In the genomic region with DNA sequence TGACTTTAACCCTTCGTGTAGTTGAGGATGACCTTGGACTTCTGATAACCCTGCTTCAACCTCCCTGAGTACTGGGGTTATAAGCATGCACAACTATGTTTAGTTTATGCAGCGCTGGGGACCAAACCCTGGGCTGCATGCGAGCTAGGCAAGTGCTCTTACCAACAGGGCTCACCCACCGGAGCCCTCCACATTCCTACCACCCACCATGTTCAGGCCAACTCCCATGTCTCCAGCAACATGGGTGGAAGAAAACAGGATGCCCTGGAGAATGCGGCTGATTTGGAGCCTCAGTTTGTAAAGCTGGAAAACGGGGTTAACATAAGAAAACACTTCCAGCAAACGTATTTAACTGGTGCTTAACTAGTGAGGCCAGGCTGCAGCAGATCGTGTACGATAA, we compare ENCODE assay signal across 8 mouse cellular contexts. TPM values are rescaled to one million over a fixed set of nuclear protein-coding genes. Genes with fewer than 3 reads are reported as not detected.
DNase-seq lines count a peak whose midpoint lies in the region; ATAC-seq and TF ChIP-seq lines count a peak whose summit lies in the region.

No protein-coding gene starts in this region.

- no peak for DNase-seq in kidney, adult 2 months
- DNase-seq in kidney, adult 11 months: no peak
- DNase-seq in ZHBTc4 (ENCODE audit: low read depth, low spot score): peak; percentile 43
- no peak for DNase-seq in hindbrain, embryonic 14.5 days (ENCODE audit: low spot score)
- no peak for DNase-seq in thymus, adult 18-20 months
- DNase-seq in frontal cortex, postnatal 25 days (ENCODE audit: low spot score in 2 of 2): no peak
- no peak for DNase-seq in embryo, embryonic 10 days (ENCODE audit: low spot score)

- no peak for TF ChIP-seq CTCF in kidney, adult 2 months (conservative IDR thresholded peaks at IDR 0.05; ENCODE audit: insufficient read depth, insufficient read length, low read depth, low read length)

- H3K4me3 ChIP-seq in kidney, adult 2 months (ENCODE audit: insufficient read depth, low read depth, low read length): peak overlapping the region; percentile 90
- peak overlapping the region; percentile 58 for H3K4me3 ChIP-seq in hindbrain, embryonic 14.5 days (replicated peaks; ENCODE audit: low read length)
- peak overlapping the region; percentile 55 for H3K4me3 ChIP-seq in midbrain, embryonic 15.5 days

- peak overlapping the region; percentile 67 for H3K9ac ChIP-seq in hindbrain, embryonic 14.5 days
- H3K9ac ChIP-seq in midbrain, embryonic 15.5 days: peak overlapping the region; percentile 57; the same call in 1 of the 2 replicates

- TF ChIP-seq POLR2A in kidney, adult 2 months (IDR thresholded peaks at IDR 0.05; ENCODE audit: low read depth, low read length): no peak

- no peak overlapping the region for H3K27ac ChIP-seq in kidney, adult 2 months (ENCODE audit: insufficient read depth, low read depth, low read length)
- no peak overlapping the region for H3K27ac ChIP-seq in hindbrain, embryonic 14.5 days
- no peak overlapping the region for H3K27ac ChIP-seq in midbrain, embryonic 15.5 days

- H3K4me1 ChIP-seq in kidney, adult 2 months (ENCODE audit: control insufficient read depth, insufficient read depth, low read length): peaks cover 14% of the 10 kb centered on the region; the same call in 1 of the 2 replicates
- H3K4me1 ChIP-seq in hindbrain, embryonic 14.5 days (replicated peaks; ENCODE audit: control insufficient read depth, insufficient read depth, low read length): 0 out of 2 replicates have a peak, but pooled peaks cover 3% of the 10 kb centered on the region
- peaks cover 17% of the 10 kb centered on the region for H3K4me1 ChIP-seq in midbrain, embryonic 15.5 days

- H3K4me2 ChIP-seq in hindbrain, embryonic 14.5 days (replicated peaks): peak overlapping the region; percentile 86
- peak overlapping the region; percentile 94 for H3K4me2 ChIP-seq in midbrain, embryonic 15.5 days

- no peaks in the 10 kb centered on the region for H3K9me3 ChIP-seq in hindbrain, embryonic 14.5 days (ENCODE audit: control insufficient read depth, low read length)
- H3K9me3 ChIP-seq in midbrain, embryonic 15.5 days: no peaks in the 10 kb centered on the region

- no peak for ATAC-seq in hindbrain, embryonic 14.5 days (ENCODE audit: low FRiP score)
- no peak for ATAC-seq in midbrain, embryonic 15.5 days (replicated peaks)

- WGBS in kidney, adult 2 months: 24% methylated on average over 9 of the region's 9 CpGs
- 22% methylated on average over 9 of the region's 9 CpGs for WGBS in hindbrain, embryonic 14.5 days
- WGBS in midbrain, embryonic 15.5 days: 24% methylated on average over 9 of the region's 9 CpGs

- no peaks in the 10 kb centered on the region for H3K36me3 ChIP-seq in kidney, adult 2 months (ENCODE audit: control insufficient read depth, insufficient read depth, low read length)
- H3K36me3 ChIP-seq in hindbrain, embryonic 14.5 days (replicated peaks; ENCODE audit: control insufficient read depth, insufficient read depth): no peaks in the 10 kb centered on the region
- no peaks in the 10 kb centered on the region for H3K36me3 ChIP-seq in midbrain, embryonic 15.5 days (replicated peaks)

- H3K27me3 ChIP-seq in kidney, adult 2 months (replicated peaks; ENCODE audit: control insufficient read depth, insufficient read depth, low read length): no peaks in the 10 kb centered on the region
- H3K27me3 ChIP-seq in hindbrain, embryonic 14.5 days (ENCODE audit: control insufficient read depth, insufficient read depth, low read length): no peaks in the 10 kb centered on the region
- H3K27me3 ChIP-seq in midbrain, embryonic 15.5 days (replicated peaks): no peaks in the 10 kb centered on the region

RNA-seq across cellular contexts. Expression of a gene that starts 0.7 kb away (rescaled TPM):
- polyA plus RNA-seq in kidney, adult 2 months (2012; rRNA removed): 42.1 and 45.9 TPM in 2 replicates
- polyA plus RNA-seq in hindbrain, embryonic 14.5 days (2014; fragmentation: Nextera tagmentation; extraction: Ambion mirVana): 25.3 and 28.1 TPM in 2 replicates
- 20.2 and 22.7 TPM in 2 replicates for polyA plus RNA-seq in midbrain, embryonic 15.5 days (2015; fragmentation: Nextera tagmentation; extraction: Ambion mirVana)

RNA-seq across cellular contexts. Expression of a gene that starts 4.8 kb away (rescaled TPM):
- polyA plus RNA-seq in kidney, adult 2 months (2012; rRNA removed): 62.6 and 82.4 TPM in 2 replicates
- 15.8 and 19.4 TPM in 2 replicates for polyA plus RNA-seq in hindbrain, embryonic 14.5 days (2014; fragmentation: Nextera tagmentation; extraction: Ambion mirVana)
- 12.8 and 16.5 TPM in 2 replicates for polyA plus RNA-seq in midbrain, embryonic 15.5 days (2015; fragmentation: Nextera tagmentation; extraction: Ambion mirVana)

RNA-seq across cellular contexts. Expression of a gene that starts 31.4 kb away (rescaled TPM):
- polyA plus RNA-seq in kidney, adult 2 months (2012; rRNA removed): 82.8 and 85.5 TPM in 2 replicates
- polyA plus RNA-seq in hindbrain, embryonic 14.5 days (2014; fragmentation: Nextera tagmentation; extraction: Ambion mirVana): 83.4 and 91.6 TPM in 2 replicates
- 101 and 104 TPM in 2 replicates for polyA plus RNA-seq in midbrain, embryonic 15.5 days (2015; fragmentation: Nextera tagmentation; extraction: Ambion mirVana)

RNA-seq across cellular contexts. Expression of a gene that starts 49.7 kb away (rescaled TPM):
- polyA plus RNA-seq in kidney, adult 2 months (2012; rRNA removed): not detected in 2 replicates
- polyA plus RNA-seq in hindbrain, embryonic 14.5 days (2014; fragmentation: Nextera tagmentation; extraction: Ambion mirVana): 0.25 TPM in 1 of 2 replicates, not detected in the other
- not detected in 2 replicates for polyA plus RNA-seq in midbrain, embryonic 15.5 days (2015; fragmentation: Nextera tagmentation; extraction: Ambion mirVana)
